Mouse (Mus musculus) myocyte (in vitro differentiated cells): ENCODE measurements around the gene Hist1h4f.

Experiments used
- E2F4 ChIP-seq: IDR thresholded peaks from one replicate; pipeline ENCODE4 v1.6.1; 2011; ENCODE audit warnings: mild to moderate bottlenecking, control low read depth, moderate library complexity; ENCODE audit not compliant: insufficient read depth
- MAX ChIP-seq: IDR thresholded peaks from one replicate; pipeline ENCODE4 v1.6.1; 2011; ENCODE audit warnings: low read depth, mild to moderate bottlenecking, control low read depth
- MYOG ChIP-seq, 3 experiments: IDR thresholded peaks; one replicate each; pipeline ENCODE4 v1.6.1; 2011; ENCODE audit warnings: control low read depth in 2 of 3, low read depth in 2 of 3, mild to moderate bottlenecking in 2 of 3; ENCODE audit not compliant: insufficient read length in 2 of 3, control insufficient read depth in 1 of 3, insufficient read depth in 1 of 3
- POLR2A ChIP-seq: IDR thresholded peaks from one replicate; pipeline ENCODE4 v1.6.1; 2011; ENCODE audit warnings: low read depth, mild to moderate bottlenecking, control low read depth, moderate library complexity; ENCODE audit not compliant: insufficient read length
- POLR2AphosphoS2 ChIP-seq: IDR thresholded peaks from one replicate; pipeline ENCODE4 v1.6.1; 2011; ENCODE audit warnings: low read depth, control low read depth; ENCODE audit not compliant: insufficient read length
- USF1 ChIP-seq: IDR thresholded peaks from one replicate; pipeline ENCODE4 v1.6.1; 2011; ENCODE audit warnings: low read depth, mild to moderate bottlenecking, control low read depth, moderate library complexity

DNA sequence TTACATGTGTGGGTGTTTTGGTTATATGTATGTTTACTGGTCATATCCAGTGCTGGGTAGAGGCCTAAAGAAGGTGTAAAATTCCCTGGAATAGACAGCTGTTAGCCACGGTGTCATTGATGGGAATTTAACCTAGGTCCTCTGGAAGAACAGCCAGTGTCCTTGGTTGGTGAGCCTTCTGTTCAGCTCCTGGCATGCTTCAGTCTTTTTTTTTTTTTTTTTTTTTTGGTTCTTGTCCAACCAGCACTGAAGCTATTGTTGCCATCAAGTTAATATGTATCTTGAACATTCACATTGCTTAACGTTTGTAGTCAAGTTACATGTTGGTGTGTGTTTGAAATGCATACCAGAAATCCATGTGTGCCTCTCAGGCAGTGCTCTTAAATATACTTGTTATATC, 13.0 kb upstream of the Hist1h4f start:
- TF ChIP-seq POLR2A (no peak), E2F4 (no peak), MAX (no peak), MYOG (IDR thresholded peaks at IDR 0.05; ENCODE audit: control insufficient read depth in 1 of 3, insufficient read depth in 1 of 3, insufficient read length in 2 of 3, low read depth in 2 of 3) (no peak), USF1 (no peak), POLR2AphosphoS2 (no peak)
